Mouse (Mus musculus): ENCODE results near the gene Actr10.
A peak's percentile ranks its signal among the peaks of the same experiment; 100 is the strongest.

The Actr10 gene

DNA sequence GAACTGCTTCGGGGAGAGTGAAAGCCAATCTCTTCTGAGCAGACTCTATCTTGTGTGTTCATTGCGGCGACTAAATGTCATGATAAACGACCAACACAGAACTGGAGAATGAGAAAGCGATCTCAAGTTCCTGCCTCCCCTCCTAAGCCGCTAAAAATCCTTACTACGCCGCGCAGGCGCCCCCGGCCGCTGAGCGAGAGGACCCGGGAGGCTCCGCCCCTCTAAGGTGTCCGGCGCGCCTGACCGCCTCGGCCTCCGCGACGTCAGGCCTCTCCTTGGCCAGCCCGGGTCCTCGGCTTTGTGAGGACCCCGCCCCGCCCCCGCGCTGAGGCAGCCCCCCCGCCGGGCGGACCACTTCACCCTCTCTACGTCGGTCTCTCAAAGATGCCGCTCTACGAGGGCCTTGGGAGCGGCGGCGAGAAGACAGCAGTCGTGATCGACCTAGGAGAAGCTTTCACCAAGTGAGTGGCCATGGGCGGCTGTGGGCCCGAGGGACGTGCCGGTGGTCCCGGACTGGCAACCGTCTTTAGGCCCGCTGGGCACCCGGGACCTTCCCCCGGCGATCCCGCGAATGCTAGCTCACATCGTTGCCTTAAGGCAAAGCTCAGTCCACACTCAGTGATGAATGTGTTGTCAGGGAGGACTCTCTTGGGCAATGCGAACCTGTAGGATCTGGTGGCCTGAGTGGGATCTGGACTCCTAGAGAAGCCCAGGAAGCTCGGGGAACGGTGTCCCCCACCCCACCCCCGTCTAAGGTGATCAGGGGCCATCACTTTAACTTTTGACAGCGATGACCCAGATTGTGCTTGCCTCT, at the start of gene Actr10:
Actr10 (plus strand) TSS at position 287 of the 814 bp plus-strand sequence.
- peak; percentile 90 for DNase-seq (ENCODE audit: low spot score)

DNA sequence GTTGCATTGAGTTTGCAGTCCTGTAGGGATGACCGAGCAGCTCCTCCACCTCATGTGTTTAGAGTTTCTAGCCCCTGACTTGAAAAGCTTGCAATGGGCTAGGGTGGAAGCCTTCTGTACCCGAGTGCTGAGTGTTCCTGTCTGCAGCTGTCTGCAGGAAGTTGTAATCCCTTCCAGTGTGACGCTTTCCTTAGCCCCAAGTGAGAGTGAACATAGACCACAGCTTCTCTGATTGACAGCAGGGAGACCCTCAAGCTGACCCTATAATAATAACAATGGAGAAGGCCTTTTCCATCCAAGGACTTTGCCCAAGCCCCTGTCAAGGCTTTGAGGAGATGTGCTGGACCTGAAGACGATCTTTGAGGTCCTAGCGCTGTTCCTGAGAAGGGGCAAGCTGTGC, 47.3 kb upstream of the Actr10 start:
- no peak for DNase-seq (ENCODE audit: low spot score)

DNA sequence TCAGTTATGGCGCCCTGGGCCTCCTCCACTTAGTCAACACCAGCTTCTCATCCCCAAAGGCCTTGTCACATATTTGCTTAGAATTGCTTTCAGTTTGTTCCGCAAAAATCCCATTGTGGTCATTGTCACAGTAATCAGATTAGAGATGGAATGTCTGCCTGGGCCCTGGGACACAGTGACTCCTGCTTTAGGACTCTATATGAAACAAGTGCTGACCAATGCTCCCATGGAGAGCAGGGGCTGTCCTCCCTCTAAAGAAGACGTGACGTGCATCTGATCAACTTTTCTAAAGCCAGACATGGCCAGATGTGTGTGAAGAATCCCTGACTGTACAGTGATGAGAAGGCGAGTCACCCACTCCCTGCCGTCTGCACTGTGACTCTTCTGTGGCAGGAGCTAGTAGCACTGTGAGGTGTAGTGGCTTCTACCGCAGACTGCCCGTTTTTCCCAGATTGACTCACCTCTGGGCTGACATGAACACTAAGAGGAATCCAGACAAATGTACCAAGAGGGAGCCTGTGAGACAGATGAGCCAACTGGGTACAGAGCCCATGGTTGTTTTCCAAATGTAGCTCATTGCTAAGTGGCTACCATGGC, 46.7 kb upstream of the Actr10 start:
- no peak for DNase-seq (ENCODE audit: low spot score)

DNA sequence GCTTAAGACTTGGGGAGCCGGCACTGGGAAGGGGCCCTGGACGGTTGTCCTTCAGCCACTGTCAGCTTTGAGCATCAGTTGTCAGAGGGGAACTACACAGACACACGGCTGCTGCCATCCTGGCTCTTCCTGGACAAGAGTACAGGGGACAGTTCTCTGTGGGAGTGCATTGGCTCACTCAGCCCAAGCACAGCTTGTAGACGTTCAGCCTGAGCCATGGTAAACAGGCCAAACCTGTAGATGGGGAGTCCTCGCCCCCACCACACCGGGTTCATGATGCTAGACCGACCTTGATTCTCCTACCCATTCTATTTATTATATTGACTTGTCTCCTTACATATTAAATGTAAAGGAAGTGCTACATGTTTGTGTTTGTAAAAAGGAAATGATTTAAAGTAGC, 42.4 kb upstream of the Actr10 start:
- no peak for DNase-seq (ENCODE audit: low spot score)

DNA sequence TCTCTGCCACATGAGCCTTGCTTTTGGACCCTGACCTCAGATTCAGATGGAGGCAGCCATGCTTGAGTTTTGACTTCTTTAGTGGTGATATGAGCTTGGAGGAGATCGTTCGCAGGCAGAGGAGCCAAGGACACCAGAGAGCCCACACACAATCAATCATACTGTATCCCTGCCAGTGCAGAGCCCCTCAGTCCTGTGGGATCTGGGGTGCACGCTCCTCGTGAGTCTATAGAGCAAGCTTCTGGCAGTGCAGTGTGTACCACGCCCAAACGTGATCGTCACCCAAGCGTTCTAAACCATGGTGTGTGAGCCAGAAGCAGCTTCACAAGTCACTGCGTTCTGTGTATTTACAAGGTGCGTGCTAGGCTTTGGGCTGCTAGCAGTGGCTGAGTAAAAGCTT, 41.6 kb upstream of the Actr10 start:
- no peak for DNase-seq (ENCODE audit: low spot score)

DNA sequence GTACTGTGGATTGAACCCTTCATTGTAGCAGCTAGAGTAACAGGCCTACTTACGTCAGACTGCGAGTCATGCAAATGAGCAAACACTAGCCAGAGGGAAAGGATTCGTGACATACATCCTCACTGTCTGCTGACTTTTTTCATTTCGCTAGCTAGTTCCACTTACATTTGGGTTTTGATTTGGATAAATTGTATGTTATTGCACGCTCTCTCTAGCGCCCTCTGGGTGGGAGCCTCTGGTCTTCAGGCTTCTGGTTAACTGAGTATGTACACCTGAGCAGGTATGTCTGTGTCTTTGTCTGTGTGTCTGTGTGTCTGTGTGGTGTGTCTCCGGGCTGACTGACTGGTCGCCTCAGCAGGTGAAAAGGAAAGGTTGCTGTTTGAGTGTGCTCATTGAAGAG, 40.2 kb upstream of the Actr10 start:
- no peak for DNase-seq (ENCODE audit: low spot score)

DNA sequence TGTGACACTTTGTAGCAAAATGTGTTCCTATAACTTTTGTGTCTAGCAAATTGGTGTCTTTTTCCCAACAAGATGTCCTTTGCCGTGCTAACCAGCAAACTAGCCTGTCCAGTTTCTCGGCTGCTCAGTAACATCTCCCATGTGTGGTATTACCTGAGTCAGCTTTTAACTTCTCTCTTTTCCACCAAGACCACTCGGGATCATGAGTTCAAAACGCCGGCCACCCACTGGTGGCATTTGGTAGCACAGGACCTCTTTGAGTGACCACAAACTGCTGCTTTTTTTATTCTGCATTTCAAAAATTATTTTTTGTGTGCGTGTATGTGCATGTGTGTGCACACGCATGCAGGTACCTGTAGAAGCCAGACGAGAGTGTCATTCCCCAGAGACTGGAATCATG, 39.2 kb upstream of the Actr10 start:
- no peak for DNase-seq (ENCODE audit: low spot score)

DNA sequence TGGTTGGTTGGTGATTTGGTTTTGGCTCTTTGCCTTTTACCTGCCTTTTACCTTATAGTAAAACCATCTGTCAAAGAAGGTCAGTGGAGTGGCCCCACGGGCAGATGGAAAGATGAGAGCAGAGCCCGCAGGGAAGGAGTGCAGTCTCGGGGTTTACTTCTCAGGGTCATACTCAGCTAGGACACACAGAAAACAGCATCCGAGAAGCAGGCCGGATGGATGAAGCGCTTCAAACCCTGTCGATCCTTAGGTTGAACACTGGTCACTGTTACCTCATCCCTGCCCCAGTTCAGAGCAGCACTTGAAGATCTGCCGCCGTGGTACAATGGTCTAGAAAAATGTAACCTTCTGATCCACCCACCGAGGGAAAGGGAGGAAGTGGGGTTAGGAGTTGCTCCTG, 33.2 kb upstream of the Actr10 start:
- no peak for DNase-seq (ENCODE audit: low spot score)

DNA sequence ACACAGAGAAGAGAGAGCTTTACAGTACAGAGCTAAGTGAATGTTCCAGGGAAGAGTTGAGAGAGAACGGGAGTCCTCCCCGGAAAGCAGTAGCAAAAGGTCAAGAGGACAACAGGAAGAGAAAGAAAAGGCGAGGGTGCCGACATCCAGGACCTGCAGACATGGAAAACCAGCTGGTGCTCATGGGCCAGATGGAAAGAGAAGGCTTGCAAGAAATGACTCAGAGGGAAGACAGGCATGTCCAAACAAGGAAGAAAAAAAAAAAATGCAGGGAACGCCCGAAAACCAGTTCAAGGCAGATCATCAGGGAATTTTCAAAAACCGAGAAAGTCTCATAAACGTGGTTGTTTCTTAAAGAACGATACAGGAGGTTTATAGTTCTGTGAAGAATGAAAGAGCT, 30.8 kb upstream of the Actr10 start:
- DNase-seq (ENCODE audit: low spot score) = no peak

DNA sequence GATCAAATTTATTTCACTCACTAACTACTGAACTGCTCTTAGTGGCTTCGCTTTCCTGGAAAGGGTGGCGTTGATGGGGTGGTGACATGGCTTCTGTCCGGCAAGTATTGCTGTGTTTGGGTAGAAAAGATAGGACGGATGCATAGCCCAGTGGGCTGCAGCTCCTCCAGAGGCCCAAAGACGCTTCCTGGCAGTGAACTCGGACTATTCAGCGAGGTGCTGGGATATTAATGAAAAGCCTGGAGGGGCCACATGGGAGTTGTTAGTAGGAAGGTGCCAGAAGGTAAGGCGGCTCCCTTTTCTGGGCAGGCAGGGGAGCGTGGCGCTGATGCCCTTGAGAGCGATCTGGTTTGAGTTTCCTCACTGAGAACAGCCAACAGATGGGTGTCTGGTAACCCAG, 30.0 kb upstream of the Actr10 start:
- DNase-seq (ENCODE audit: low spot score) = no peak

DNA sequence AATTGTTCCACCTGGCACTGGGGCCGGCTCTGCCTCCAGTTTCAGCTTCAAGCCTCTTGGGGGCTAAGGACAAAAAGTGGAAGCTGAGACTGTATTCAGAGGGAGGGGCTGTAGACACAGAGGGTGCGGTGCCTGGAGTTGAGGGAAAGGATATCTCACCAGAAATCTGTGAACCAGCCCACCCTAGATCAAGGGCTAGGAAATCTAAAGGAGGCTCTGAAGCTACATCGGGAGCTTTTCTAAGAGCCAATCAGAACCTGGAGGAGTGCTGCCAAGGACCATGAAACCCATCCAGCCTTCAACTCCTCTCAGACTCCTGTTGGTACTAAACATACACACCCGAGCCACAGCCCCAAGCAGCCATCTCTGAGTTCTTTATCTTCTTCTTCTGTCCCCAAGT, 29.6 kb upstream of the Actr10 start:
- DNase-seq (ENCODE audit: low spot score) = no peak

DNA sequence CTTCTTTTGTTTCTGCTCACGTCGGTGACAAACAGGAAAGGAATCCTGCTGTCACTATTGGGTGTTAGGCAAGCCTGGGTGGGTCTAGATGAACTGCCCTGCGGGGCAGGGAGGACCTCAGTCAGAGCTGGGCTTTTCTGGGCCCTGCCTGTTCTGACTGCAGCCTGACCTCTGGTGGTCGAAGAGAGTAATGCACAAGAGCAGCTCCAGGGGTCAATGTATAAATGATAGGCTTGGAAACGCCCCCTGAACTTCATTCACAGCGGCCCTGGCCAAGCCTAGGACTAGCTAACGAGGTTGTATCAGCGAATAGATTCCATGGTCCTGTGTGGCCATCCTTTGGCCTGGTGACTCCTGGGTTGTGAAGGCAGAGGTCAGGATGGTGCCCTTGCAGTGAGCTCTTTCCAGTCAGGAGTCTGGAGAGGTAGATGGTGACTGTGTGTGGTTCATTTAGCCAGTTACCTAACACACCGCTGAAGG, 27.4 kb upstream of the Actr10 start:
- peak; percentile 69 for DNase-seq (ENCODE audit: low spot score)

DNA sequence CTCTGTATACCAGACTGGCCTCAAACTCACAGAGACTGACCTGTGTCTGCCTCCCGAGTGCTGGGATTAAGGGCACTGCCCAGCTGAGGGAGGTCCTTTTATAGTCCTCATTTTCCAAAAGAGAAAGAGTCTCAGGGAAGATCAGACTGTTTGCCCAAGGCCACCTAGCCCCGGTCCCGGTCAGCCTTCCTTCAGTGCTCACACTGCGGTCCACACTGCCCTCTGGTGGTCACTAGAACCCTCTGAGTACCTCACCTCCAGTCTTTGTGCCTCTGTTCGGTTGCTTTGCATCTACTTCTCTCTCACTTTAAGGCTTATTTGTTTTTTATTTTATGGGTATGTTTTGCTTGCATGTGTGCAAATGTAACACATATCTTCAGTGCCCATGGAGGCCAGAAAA, 26.6 kb upstream of the Actr10 start:
- peak; percentile 52 for DNase-seq (ENCODE audit: low spot score)

DNA sequence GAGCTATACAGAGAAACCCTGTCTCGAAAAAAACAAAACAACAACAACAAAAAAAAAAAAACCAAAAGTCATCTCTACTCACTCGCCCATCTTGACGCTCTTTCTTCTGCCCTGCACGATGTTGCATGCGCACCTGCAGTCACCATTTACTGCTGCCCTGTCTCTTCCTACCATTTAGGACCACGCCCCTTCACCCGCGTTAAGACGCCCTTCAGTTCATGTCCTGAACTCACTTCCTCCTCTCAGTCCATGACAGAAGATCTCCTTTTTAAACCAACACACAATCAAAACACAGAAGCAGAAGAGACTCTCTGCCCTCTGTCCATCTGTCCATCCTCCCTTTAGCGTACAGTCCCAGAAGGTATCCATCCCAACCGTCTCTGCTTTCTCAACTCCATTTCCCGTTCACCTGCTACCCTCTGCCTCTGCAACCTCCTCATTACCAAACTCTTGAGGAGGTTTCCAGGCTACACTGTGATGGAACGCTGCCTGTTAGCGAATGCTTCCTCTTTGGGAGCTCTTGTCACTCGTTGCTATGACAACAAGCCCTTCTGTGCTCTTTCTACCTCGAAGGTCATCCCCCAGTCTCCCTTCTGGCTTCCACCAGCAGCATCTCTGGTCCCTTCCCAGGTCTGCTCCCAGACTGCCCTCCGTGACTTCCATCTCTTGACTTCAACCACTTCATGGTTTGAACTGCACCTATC, 25.8 kb upstream of the Actr10 start:
- no peak for DNase-seq (ENCODE audit: low spot score)

DNA sequence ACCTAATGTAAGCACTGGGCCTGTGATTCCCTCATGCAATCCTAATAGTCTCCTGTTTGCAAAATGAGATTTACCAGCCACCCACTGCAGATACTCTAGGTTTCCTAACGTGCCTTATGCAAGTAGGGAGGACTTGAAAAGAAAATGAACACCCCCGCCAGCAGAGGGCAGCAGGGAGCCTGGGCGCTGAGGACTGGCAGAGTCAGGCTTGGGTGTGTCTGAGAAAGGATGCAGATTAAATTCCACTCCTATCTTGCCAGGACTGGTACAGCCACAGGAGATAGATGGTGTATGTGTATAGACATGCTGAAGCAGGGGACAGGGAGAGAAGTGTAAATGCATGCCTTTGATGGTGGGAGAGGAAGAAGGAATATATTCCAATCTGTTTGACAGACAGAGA, 24.2 kb upstream of the Actr10 start:
- DNase-seq (ENCODE audit: low spot score) = peak; percentile 86

DNA sequence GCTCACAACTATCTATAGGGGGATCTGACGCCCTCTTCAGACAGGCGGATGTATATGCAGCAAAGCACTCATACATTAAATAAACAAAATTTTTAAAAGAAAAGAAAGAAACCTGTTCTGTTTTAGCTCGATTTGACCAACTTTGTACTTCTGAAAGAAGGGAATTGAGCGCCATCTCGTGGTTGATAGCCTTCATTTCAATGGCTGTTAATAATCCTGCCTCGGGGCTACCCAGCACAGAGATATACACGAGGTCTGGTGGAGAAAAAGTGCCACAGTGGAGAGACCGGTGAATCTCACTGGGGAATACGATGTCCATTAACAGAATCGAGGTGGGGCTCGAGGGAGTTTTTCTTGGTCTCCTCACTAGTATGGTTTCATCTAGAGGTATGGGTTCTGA, 23.3 kb upstream of the Actr10 start:
- DNase-seq (ENCODE audit: low spot score) = peak; percentile 59

DNA sequence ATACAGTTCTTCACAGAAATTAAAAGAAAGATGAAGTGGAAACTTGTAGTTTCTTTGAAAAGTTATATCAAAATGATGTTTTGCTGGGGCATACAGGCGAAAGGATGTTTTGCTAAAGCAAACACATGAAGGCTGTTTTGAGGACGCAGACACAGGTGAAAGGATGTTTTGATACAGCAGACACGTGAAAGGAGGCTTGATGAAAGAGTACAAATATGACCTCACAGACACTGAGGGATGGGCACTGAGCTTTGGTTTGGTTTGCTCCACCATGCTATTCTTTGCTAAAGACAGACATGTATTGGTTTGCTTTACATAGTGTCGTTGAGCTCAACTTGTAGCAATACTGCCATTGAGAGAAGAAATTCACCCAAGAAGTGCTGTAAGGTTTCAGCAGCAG, 7.9 kb upstream of the Actr10 start:
- peak; percentile 56 for DNase-seq (ENCODE audit: low spot score)

DNA sequence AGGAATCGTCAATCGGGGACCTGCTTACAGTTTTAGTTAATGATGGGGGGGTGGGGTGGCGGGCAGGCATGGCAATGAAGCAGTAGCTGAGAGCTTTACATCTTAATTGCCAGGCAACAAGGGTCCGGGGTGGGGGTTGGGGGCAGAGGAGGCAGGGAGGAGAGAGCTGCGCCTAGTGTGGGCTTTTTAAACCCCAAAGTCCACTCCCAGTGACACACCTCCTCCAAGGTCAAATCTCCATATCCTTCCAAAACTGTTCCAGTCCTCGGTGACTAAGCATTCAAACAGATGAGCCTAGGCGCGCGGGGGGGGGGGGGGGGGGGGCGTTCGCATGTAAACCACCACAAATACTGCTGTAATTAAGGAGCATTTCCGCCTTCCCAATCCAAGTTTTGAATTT, 507 bp upstream of the Actr10 start:
- no peak for DNase-seq (ENCODE audit: low spot score)

DNA sequence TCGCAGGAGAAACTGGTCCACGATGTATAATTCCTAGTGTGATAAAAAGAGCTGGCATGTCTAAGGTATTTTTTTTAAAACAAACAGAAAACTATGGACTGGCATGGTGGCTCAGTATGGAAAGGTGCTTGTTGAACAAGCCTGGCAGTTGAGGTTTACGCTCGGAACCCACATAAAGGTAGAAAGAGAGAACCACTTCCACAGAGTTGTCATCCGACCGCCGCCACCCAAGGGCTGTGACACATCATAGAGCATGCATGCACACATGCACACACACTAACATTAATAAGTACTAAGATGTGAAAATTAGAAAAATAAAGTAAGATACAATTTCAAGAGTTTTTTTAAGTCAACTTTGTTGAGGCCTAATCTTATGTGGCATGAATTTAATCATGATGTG, 3.1 kb downstream of the Actr10 start:
- peak; percentile 84 for DNase-seq (ENCODE audit: low spot score)

DNA sequence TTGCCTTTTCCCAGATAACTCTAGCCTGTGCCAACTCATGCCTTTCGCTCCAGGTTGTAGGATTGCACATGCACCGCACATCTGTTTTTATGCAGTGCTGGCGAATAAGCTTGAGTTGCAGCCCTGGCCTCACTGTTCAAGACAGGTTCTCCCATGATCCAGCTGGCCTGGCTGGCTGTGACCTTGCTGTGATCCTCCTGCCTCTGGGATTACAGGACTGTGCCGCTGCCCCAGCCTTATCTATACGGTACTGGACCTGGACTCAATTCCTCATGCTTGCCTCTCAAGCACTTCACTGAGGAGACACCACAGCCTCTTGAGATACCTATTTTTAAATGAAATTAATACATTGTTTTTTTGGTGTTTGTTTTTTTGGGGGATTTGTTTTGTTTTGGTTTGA, 6.5 kb downstream of the Actr10 start:
- no peak for DNase-seq (ENCODE audit: low spot score)

DNA sequence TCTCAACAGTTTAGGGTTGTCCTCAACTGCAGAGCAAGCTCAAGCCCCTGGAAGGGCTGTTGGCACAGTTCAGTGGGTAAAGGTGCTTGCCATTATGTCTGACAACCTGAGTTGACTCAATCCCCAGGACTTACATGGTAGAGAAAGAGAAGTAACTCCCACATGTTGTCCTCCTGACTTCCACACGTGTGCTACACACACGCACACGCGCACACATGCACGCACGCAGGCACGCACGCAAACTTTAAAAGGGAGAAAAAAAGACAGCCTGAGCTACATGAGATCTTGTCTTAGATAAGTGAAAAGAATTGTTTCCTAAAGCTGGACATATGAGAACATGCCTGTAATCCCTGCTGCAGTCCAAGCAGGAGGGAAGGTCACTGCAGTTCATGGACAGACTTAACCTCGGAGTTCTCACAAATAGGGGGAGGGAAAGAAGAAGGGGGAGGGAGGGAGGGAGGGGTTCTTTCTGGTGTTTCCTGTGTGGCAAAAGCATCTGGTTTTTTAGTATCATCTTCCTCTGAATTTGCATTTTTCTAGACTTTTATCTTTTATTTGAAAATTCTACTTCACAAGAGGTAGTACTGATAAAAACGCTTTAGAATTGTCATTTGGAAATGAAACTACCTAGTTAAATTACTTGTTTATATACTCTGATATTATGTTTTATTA, 9.1 kb downstream of the Actr10 start:
- DNase-seq (ENCODE audit: low spot score) = peak; percentile 25

DNA sequence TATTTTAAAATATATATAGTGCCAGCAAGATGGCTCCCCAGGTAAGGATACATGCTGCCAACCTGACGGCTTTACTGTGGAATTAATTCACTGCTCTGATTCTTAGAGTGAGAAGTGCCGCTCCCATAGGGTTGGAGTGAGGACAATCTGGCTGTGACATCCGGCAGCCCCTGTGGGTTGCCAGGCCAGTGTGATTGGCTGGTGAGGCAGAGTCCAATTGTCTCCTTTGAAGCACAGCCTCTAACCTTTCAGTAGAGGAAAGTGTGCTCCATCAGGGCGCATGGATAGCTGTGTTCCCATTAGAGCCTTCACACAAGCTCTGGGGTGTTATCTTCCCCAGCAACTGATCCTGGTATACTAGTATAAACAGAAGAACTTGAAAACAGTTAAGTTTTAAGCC, 21.0 kb downstream of the Actr10 start:
- DNase-seq (ENCODE audit: low spot score) = no peak

DNA sequence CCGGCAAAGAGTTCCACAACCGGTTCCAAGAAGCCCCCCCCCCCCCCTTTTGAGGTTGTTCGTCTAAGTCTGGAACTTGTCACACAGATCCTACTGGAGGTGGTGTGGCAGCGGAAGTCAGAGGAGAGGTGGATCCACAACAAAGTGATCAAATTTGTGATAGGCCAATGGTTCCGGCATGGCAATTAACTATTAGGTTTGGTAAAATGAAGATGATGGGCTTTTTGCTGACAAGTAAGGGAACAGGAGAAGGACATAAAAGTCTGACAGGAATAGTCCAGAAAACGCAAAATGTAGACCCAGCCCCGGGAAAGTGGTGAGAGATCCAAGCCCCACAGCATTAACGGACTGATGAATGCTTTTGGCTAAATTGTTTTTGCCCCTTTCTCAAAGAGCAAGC, 29.9 kb downstream of the Actr10 start:
- no peak for DNase-seq (ENCODE audit: low spot score)

All from T-cell, adult 2 months (primary cell).